Mouse (Mus musculus): ENCODE results near the gene Adra1b.

- TF ChIP-seq GATA1 (IDR thresholded peaks at IDR 0.05; ENCODE audit: borderline replicate concordance, low read length), result no peak
- TF ChIP-seq FLI1 (IDR thresholded peaks at IDR 0.05; ENCODE audit: low read length), result no peak
Observed at GRCm38 (mm10) chr11:43926163-43926562, 25.2 kb upstream of the Adra1b start.

Measured in megakaryocyte, embryonic 14.5 days (primary cell).